Mouse (Mus musculus) thymus, adult 18-20 months (tissue): ENCODE data around the gene Rtn4.

Source experiments
- DNase-seq, 2 experiments: peaks; one replicate each; pipeline ENCODE4 v3.0.0; 2022; ENCODE audit warnings: mixed read lengths in 2 of 2

Gene Rtn4

DNA sequence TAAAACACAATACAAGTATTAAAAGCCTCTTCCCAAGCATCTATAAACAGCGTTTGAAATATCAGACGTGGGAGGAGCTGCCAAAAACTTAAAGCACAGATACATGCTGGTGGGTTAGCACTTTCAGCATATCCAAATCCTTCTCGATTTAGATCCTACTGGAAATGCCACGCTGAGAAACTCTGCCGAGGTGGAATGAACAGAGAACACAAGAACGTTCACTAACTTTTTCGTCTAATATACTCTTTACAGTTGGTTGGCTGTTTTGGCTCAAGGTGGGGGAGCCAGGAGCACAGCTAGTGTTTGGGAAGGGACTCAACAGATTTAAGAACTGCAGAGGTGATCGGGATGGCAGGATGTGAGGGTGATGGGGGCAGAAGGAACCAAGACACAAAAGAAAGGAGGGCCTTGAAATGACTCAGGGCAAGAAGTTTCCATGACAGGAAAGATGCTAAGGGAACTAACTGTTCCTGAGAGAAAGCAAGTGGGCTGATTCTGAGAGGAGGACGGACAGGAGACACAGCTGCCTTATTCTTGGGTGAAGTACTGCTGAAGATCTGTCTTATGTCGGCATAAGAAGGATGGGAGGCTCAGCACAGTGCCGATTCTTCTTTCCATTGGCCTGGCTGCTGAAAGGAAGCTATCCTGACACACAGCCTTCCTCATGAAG is 73.7 kb downstream of the Rtn4 start:
- DNase-seq: no peak

DNA sequence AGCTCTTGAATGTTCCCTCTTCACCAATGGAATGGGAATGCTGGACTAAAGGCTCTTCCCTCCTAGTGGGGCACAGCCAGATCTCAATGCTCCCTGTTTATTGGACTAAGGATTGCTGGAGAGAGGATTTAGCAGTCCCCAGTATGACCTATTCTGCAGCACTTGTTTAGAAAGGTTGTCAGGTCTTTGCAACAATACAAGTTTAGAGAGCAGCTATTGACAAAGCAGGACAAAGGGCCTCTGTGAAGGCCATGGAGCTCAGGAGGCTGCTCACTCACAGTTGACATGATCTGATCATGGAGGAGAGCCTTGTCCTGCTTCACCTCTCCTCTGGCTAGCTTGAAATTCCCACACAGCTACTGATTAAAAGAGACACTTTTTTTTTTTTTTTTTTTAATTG is 75.8 kb downstream of the Rtn4 start:
- DNase-seq: no peak

DNA sequence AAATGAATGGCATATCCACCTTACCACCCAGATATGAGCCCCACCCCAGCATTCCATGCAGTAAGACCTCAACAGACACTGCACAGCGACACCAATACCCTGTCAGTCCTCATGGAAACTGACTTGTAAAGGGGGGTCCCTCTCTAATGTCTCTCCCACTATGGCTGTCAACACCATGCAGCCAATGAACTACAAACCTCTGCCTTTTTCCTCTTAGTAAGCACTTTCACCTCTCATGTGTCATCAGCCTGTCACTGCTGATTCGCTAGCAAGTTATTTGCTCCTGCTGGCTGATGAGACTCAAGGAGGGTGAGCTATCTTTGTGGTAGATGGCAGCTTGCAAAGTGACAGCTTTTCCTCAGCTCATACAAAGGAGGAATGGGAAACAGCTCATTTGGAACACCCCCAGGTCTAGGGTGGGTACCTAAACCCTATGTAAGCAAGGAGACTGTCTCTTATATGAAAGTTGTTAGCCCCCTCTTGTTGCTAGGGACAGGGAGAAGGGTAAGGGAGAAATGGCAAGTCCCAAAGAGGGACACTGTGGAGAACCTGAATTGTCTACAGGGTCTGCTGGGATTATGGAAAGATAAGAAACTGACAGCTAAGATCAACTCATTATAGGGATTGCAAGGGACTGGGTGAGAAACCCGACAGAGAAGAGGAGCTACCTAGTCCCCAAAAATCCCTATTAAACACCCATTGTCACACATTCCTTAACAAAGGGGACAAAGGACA is 78.1 kb downstream of the Rtn4 start:
- no peak for DNase-seq

DNA sequence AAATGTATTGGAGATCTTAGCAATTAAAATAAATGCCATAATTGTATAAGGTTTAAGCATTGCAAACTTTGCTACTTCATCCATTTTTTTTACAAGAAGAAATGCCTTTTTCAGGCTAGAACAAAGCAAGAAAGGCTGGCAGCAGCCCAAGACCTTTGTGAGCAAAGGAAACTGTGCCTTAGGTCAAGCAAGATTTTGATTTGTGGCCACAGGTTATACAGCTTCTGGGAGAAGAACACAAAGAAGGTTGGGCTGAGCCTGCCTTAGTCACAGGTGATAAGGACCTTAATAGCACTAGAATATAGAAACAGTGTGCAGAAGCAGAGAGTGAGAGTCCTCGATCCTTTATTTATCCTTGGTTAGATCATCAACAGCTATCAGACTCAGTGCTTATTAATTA is 79.5 kb downstream of the Rtn4 start:
- DNase-seq: no peak

DNA sequence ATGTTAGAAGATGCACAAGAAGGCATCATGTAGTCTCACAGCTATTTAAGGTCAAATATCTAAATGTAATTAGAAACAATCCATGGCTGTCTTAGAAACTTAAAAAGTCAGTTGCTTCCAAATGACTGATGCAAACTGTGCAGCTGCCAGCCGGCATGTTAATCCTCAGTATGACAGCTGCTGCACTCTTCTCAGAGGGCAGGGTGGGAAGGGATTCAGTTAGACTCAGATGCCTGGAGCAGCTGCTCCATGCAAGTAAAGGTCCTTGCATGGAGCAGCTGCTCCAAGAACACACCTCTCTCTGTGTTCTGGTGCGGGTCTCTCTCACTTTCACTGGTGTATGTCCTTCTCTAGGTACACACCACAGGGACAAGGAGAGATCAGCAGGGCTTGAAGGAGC is 81.5 kb downstream of the Rtn4 start:
- DNase-seq: no peak

DNA sequence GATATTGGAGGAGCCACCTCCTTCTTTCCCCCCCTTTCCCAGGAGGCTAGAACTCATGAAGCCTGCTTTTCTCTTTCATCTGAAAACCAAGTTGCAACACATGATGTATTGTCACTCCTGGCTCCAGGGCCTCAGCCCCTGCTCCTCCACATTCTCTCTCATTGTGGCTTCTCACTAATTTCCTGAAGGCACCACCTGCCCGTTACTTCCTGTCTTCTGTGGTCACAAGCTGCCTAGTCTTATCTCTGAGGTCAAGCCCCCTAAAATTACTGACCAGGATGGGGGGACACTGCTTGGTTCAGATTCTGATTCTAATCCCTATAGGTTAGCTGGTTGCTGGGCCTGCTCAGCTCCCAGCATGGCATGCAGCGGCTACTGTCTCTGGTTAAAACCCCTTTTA is 82.0 kb downstream of the Rtn4 start:
- DNase-seq: no peak

DNA sequence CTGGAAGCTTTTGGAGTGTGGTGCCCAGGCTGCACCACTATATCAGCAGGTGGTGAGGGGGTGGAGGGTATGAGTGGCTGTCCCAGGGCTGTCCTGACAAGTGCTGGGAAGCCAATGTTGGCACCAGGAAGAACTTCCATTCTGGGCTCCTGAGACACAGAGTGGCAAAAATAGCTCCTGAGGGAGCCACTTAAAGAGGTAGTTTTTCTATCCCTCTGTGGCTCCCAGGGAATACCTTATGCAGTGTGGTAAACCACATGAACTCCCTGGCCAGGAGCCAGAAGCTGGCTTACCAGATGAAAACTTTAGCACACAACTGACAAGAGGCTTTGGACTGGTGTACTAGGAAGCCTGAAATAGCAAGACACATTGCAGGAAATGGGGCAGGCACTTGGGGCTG is 85.2 kb downstream of the Rtn4 start:
- no peak for DNase-seq

DNA sequence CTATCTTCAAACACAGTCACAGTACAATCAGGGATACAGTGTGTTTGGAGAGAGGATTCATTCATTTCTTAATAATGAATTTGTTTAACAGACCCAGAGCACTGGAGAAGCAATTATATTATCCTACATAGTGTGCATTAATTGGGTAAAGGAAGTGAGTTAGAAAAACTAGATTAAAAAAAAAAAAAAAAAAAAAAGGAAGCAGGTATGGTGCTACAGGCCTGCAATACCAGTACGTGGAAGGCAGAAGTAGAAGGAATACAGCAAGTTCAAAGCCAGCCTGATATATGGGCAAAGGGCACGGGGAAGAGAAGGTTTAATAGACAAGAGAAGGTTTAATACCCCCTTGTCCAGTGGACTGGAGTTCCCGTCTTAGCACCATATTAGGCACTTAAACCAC is 86.2 kb downstream of the Rtn4 start:
- DNase-seq: no peak

DNA sequence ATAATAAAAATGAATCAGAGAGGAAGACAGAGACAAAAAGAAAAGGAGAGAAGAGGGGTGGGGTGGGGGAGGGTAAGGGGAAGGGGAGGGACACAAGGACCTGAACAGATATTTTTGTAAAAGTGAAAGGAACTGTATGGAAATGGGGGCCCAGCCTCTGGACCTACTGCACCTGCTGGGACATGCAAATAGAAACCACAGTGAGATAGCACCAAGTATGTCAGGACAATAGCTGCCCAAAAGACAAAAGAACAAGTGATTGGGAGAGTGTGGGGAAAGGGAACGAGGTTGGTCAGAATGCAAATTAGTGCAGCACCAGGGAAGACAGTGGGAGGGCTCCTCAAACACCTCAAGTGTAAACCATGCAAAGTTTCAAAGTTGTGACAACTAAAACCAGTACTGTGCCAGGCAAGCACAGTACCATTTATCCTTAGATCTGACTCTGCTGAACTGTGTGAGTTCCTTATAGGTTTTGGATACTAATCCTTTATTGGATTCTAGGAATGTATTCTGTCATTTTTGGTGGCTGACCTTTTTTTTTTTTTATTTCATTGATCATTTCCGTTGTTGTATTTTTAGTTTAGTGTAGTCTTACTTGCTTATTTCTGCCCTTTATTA is 86.8 kb downstream of the Rtn4 start:
- DNase-seq: no peak

DNA sequence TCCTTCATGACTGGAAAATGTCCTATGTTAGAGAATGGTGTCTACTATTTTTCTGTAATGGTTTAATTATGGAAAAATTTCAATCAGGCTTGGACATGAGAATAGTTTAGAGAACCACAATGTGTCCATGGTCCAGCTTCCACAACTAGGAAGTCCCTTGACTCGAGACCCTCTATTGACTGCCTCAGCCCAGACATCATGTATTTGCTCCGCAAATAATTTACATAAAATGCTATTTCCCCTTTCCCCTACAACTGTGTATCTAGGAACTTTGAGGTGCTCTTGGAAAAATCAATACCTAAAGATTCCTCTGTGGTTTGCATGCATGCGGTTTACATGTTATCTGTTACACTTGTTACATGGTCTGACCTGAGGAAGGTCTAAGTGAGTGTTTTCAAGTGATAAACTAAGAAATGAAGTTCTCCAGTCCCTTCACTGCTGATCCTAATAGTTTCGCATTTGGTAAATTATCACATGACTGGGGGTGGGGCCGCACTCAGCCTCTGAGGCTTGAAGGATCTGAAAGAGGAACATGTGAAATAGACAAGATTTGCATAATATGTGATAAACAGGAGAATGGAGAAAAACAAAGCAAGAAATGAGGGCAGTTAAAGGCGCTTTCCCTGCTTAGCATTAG is 94.0 kb downstream of the Rtn4 start:
- no peak for DNase-seq

DNA sequence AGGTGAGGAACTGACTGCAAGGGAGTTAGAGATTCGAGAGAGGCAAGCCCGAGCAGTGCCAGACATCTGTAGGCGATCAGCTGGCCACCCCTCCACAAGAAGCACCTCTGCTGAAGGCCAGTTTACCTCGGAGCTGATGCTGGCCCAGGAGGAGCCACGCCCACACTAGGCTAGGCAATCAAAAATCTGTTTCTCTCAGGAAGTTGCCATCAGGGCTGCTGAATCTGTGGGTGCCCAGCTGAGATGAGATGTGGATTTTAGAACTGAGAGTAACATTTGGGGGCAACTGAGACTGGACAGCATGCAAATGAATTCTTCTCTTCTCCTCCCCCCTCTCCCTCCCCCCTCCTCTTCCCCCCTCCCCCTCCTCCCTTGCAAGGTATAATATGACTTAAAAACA is 94.7 kb downstream of the Rtn4 start:
- no peak for DNase-seq

DNA sequence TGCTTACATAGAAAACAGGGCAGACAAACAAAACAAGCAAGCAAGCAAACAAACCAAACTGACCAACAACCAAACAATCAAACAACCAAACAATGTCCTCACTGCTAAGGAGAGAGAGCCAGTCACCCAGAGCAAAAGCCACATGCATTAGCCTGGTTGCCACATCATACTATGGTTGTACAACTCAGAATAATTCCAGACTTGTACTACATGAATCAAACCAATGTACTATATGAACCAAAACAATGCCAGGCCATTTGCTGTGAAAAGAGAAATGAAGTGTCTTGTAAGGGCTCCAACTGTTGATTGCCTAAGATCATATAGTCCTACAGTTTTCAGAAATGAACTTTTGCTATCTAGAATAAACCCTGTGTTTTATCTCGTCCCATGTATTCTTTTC is 95.8 kb downstream of the Rtn4 start:
- no peak for DNase-seq

DNA sequence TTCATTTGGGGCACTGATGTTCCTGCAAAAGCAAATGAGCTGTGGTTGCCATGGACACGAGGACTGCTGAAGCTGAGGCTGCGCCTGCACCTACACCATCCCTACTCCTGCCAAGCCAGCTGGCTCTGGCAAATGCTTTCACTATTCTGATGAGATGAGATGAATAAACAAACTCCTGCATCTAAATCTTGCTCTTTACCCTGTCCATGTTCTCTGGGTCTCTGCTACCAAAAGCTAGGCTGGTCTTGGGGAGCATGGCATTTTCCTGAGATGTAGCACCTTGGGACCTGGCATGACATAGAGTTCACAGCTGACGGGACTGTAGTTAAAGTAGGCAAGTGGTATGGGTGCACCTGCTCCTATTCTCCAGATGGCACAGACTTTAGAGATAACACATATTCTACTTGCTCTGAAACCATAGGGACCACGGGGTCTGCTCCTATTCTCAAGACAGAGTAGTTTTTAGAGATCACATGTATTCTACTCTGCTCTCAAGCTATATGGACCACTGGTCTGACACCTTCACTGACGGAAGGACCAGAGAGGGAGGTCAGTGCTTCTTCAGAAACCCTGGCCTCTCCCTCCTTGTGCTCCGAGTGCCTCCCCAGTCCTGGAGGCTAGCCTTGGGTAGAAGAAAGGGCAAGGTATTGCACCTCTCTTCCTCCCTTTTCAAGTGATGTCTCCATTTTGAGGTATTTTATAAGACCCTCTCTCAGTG is 96.3 kb downstream of the Rtn4 start:
- no peak for DNase-seq

DNA sequence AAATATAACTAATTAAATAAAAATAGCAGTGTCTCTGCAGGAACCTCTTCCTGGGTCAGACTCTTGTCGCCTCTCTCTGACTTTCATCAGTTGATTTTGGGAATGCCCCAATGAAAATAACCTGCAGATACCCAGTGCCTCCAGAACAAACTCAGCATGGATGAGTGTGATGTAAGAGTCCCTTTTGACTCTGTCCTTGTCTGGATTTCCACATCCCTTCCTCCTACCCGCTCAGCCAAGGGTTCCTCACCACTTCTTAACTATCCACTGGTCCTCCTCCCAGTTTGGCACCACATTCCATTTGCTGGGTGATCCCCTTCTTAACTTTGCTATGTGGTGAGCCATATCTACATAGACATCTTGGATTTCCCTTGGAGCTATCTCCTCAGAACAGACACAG is 98.0 kb downstream of the Rtn4 start:
- DNase-seq: no peak
